Mouse (Mus musculus): Measurements from ENCODE around the gene Zfpl1. TPM values are rescaled to one million over a fixed set of nuclear protein-coding genes. Genes with fewer than 3 reads are reported as not detected.

Zfpl1 gene
- polyA plus RNA-seq, 1 experiment from 2014 or later = 56.2 TPM

GRCm38 (mm10) chr19:6124898-6125297 is 40.1 kb upstream of the Zfpl1 start:
- Histone ChIP-seq H3K9me3 (replicated peaks; ENCODE audit: control insufficient read depth, low read length) (no peaks in the 10 kb centered on the region), H3K36me3 (ENCODE audit: control insufficient read depth, insufficient read depth, low read length) (no peaks in the 10 kb centered on the region), H3K27ac (ENCODE audit: low read depth, low read length) (no peak overlapping the region), H3K27me3 (ENCODE audit: control insufficient read depth, insufficient read depth, low read length) (no peaks in the 10 kb centered on the region), H3K4me3 (ENCODE audit: low read depth, low read length) (no peak overlapping the region), H3K4me2 (no peak overlapping the region), H3K9ac (ENCODE audit: low read depth, low read length) (no peak overlapping the region), H3K4me1 (ENCODE audit: control insufficient read depth, insufficient read depth, low read length) (peaks cover 5% of the 10 kb centered on the region; the same call in 1 of the 2 replicates)
- ATAC-seq (replicated peaks; ENCODE audit: insufficient number of reproducible peaks, low FRiP score, low TSS enrichment) = no peak
- WGBS (ENCODE audit: insufficient replicate concordance) = 61% methylated on average over 2 of the region's 2 CpGs

- Histone ChIP-seq H3K4me1 (ENCODE audit: control insufficient read depth, insufficient read depth, low read length) (peaks cover 5% of the 10 kb centered on the region; the same call in 1 of the 2 replicates), H3K9ac (ENCODE audit: low read depth, low read length) (no peak overlapping the region), H3K36me3 (ENCODE audit: control insufficient read depth, insufficient read depth, low read length) (no peaks in the 10 kb centered on the region), H3K27ac (ENCODE audit: low read depth, low read length) (no peak overlapping the region), H3K9me3 (replicated peaks; ENCODE audit: control insufficient read depth, low read length) (no peaks in the 10 kb centered on the region), H3K4me2 (no peak overlapping the region), H3K27me3 (ENCODE audit: control insufficient read depth, insufficient read depth, low read length) (no peaks in the 10 kb centered on the region), H3K4me3 (ENCODE audit: low read depth, low read length) (no peak overlapping the region)
- no peak for ATAC-seq (replicated peaks; ENCODE audit: insufficient number of reproducible peaks, low FRiP score, low TSS enrichment)
- 86% methylated on average over 8 of the region's 8 CpGs for WGBS (ENCODE audit: insufficient replicate concordance)
Measured at GRCm38 (mm10) chr19:6123330-6123729, 38.6 kb upstream of the Zfpl1 start.

GRCm38 (mm10) chr19:6121761-6122160 is 37.0 kb upstream of the Zfpl1 start:
- peak overlapping the region; percentile 62 for H3K9ac ChIP-seq (ENCODE audit: low read depth, low read length)
- H3K27ac ChIP-seq (ENCODE audit: low read depth, low read length) = no peak overlapping the region
- H3K9me3 ChIP-seq (replicated peaks; ENCODE audit: control insufficient read depth, low read length) = no peaks in the 10 kb centered on the region
- 18% methylated on average over 19 of the region's 19 CpGs for WGBS (ENCODE audit: insufficient replicate concordance)
- ATAC-seq (replicated peaks; ENCODE audit: insufficient number of reproducible peaks, low FRiP score, low TSS enrichment) = no peak
- peaks cover 9% of the 10 kb centered on the region; the same call in 1 of the 2 replicates for H3K4me1 ChIP-seq (ENCODE audit: control insufficient read depth, insufficient read depth, low read length)
- peak overlapping the region; percentile 31 for H3K4me2 ChIP-seq
- H3K36me3 ChIP-seq (ENCODE audit: control insufficient read depth, insufficient read depth, low read length) = no peaks in the 10 kb centered on the region
- H3K4me3 ChIP-seq (ENCODE audit: low read depth, low read length) = no peak overlapping the region
- H3K27me3 ChIP-seq (ENCODE audit: control insufficient read depth, insufficient read depth, low read length) = no peaks in the 10 kb centered on the region

- 3% methylated on average over 8 of the region's 8 CpGs for WGBS (ENCODE audit: insufficient replicate concordance)
- H3K27me3 ChIP-seq (ENCODE audit: control insufficient read depth, insufficient read depth, low read length) = no peaks in the 10 kb centered on the region
- peak overlapping the region; percentile 72 for H3K4me2 ChIP-seq
- H3K36me3 ChIP-seq (ENCODE audit: control insufficient read depth, insufficient read depth, low read length) = peaks cover 17% of the 10 kb centered on the region
- peaks cover 15% of the 10 kb centered on the region; the same call in 1 of the 2 replicates for H3K4me1 ChIP-seq (ENCODE audit: control insufficient read depth, insufficient read depth, low read length)
- H3K9ac ChIP-seq (ENCODE audit: low read depth, low read length) = peak overlapping the region; percentile 92
- peak overlapping the region; percentile 73 for H3K4me3 ChIP-seq (ENCODE audit: low read depth, low read length)
- no peak for ATAC-seq (replicated peaks; ENCODE audit: insufficient number of reproducible peaks, low FRiP score, low TSS enrichment)
- H3K9me3 ChIP-seq (replicated peaks; ENCODE audit: control insufficient read depth, low read length) = no peaks in the 10 kb centered on the region
- peak overlapping the region; percentile 97 for H3K27ac ChIP-seq (ENCODE audit: low read depth, low read length)
Measured at GRCm38 (mm10) chr19:6118677-6119185, 34.0 kb upstream of the Zfpl1 start.

GRCm38 (mm10) chr19:6117986-6118676 is 33.4 kb upstream of the Zfpl1 start, which contains the start of gene Sac3d1:
Gene Sac3d1, minus strand, starts transcription at chr19:6118650.
- no peaks in the 10 kb centered on the region for H3K27me3 ChIP-seq (ENCODE audit: control insufficient read depth, insufficient read depth, low read length)
- H3K9ac ChIP-seq (ENCODE audit: low read depth, low read length) = peak within 1 kb of the TSS; percentile 92
- peak within 1 kb of the TSS; percentile 73 for H3K4me3 ChIP-seq (ENCODE audit: low read depth, low read length)
- WGBS (ENCODE audit: insufficient replicate concordance) = under 1% methylated on average over 76 of the region's 77 CpGs
- H3K4me1 ChIP-seq (ENCODE audit: control insufficient read depth, insufficient read depth, low read length) = peaks cover 15% of the 10 kb centered on the region; the same call in 1 of the 2 replicates
- H3K9me3 ChIP-seq (replicated peaks; ENCODE audit: control insufficient read depth, low read length) = no peaks in the 10 kb centered on the region
- ATAC-seq (replicated peaks; ENCODE audit: insufficient number of reproducible peaks, low FRiP score, low TSS enrichment) = peak; percentile 73
- peaks cover 17% of the 10 kb centered on the region for H3K36me3 ChIP-seq (ENCODE audit: control insufficient read depth, insufficient read depth, low read length)
- H3K27ac ChIP-seq (ENCODE audit: low read depth, low read length) = peak within 1 kb of the TSS; percentile 97
- H3K4me2 ChIP-seq = peak within 1 kb of the TSS; percentile 72

GRCm38 (mm10) chr19:6117346-6117985 is 32.7 kb upstream of the Zfpl1 start:
- ATAC-seq (replicated peaks; ENCODE audit: insufficient number of reproducible peaks, low FRiP score, low TSS enrichment) = no peak
- H3K36me3 ChIP-seq (ENCODE audit: control insufficient read depth, insufficient read depth, low read length) = peaks cover 19% of the 10 kb centered on the region

GRCm38 (mm10) chr19:6116113-6116850 is 31.5 kb upstream of the Zfpl1 start:
- no peak overlapping the region for H3K27ac ChIP-seq (ENCODE audit: low read depth, low read length)
- H3K9me3 ChIP-seq (replicated peaks; ENCODE audit: control insufficient read depth, low read length) = no peaks in the 10 kb centered on the region
- H3K4me3 ChIP-seq (ENCODE audit: low read depth, low read length) = peak overlapping the region; percentile 73; the same call in 1 of the 2 replicates

More at GRCm38 (mm10) chr19:6117346-6117985, 32.7 kb upstream of the Zfpl1 start:
- 3% methylated on average over 32 of the region's 32 CpGs for WGBS (ENCODE audit: insufficient replicate concordance)
- H3K4me3 ChIP-seq (ENCODE audit: low read depth, low read length) = peak overlapping the region; percentile 73
- H3K4me2 ChIP-seq = peak overlapping the region; percentile 72
- peak overlapping the region; percentile 97 for H3K27ac ChIP-seq (ENCODE audit: low read depth, low read length)
- H3K9ac ChIP-seq (ENCODE audit: low read depth, low read length) = peak overlapping the region; percentile 92
- H3K4me1 ChIP-seq (ENCODE audit: control insufficient read depth, insufficient read depth, low read length) = peaks cover 15% of the 10 kb centered on the region; the same call in 1 of the 2 replicates
- H3K9me3 ChIP-seq (replicated peaks; ENCODE audit: control insufficient read depth, low read length) = no peaks in the 10 kb centered on the region
- no peaks in the 10 kb centered on the region for H3K27me3 ChIP-seq (ENCODE audit: control insufficient read depth, insufficient read depth, low read length)

GRCm38 (mm10) chr19:6113116-6113515 is 28.4 kb upstream of the Zfpl1 start:
- Histone ChIP-seq H3K4me3 (ENCODE audit: low read depth, low read length) (no peak overlapping the region), H3K27me3 (ENCODE audit: control insufficient read depth, insufficient read depth, low read length) (no peaks in the 10 kb centered on the region), H3K4me2 (no peak overlapping the region), H3K9ac (ENCODE audit: low read depth, low read length) (no peak overlapping the region), H3K36me3 (ENCODE audit: control insufficient read depth, insufficient read depth, low read length) (peaks cover 19% of the 10 kb centered on the region), H3K27ac (ENCODE audit: low read depth, low read length) (no peak overlapping the region), H3K9me3 (replicated peaks; ENCODE audit: control insufficient read depth, low read length) (no peaks in the 10 kb centered on the region), H3K4me1 (ENCODE audit: control insufficient read depth, insufficient read depth, low read length) (peaks cover 10% of the 10 kb centered on the region; the same call in 1 of the 2 replicates)
- WGBS (ENCODE audit: insufficient replicate concordance) = 61% methylated on average over 6 of the region's 6 CpGs
- no peak for ATAC-seq (replicated peaks; ENCODE audit: insufficient number of reproducible peaks, low FRiP score, low TSS enrichment)

More at GRCm38 (mm10) chr19:6116113-6116850, 31.5 kb upstream of the Zfpl1 start:
- ATAC-seq (replicated peaks; ENCODE audit: insufficient number of reproducible peaks, low FRiP score, low TSS enrichment) = no peak
- H3K36me3 ChIP-seq (ENCODE audit: control insufficient read depth, insufficient read depth, low read length) = peaks cover 19% of the 10 kb centered on the region
- H3K27me3 ChIP-seq (ENCODE audit: control insufficient read depth, insufficient read depth, low read length) = no peaks in the 10 kb centered on the region
- peaks cover 10% of the 10 kb centered on the region; the same call in 1 of the 2 replicates for H3K4me1 ChIP-seq (ENCODE audit: control insufficient read depth, insufficient read depth, low read length)
- peak overlapping the region; percentile 59; the same call in 1 of the 2 replicates for H3K9ac ChIP-seq (ENCODE audit: low read depth, low read length)
- H3K4me2 ChIP-seq = peak overlapping the region; percentile 72
- WGBS (ENCODE audit: insufficient replicate concordance) = 90% methylated on average over 14 of the region's 15 CpGs
